8 mouse cellular contexts compared by ENCODE assay signal in the genomic region with DNA sequence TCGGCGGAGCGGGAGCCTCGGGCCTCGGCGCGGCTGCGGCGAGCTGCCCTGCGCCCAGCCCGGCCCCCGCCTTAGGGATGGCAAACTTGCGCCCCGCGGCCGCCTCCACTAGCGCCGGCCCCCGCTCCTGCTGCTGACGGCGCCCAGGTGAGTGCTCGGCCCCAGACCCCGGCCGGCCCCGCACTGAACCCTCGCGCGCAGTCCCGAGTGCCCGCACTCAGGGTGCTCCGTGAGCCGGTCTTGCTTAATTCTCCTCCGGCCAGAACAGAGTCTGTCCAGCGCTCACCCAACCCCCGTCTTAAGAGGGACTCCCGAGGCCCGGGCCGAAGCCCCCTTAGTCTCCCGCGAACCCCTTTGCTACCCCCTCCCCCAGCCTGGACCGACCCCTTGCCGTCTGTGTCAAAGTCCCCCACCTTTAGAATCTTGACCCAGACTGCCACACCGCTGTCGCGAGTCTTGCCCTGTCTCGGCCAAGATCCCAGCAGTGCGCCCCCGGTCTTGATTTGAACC. TPM values are rescaled to one million over a fixed set of nuclear protein-coding genes. Genes with fewer than 3 reads are reported as not detected.
DNase-seq lines count a peak whose midpoint lies in the region; ATAC-seq and TF ChIP-seq lines count a peak whose summit lies in the region.

No protein-coding gene starts in this region.

- no peaks in the 10 kb centered on the region for H3K36me3 ChIP-seq in kidney, embryonic 15.5 days
- no peaks in the 10 kb centered on the region for H3K36me3 ChIP-seq in forebrain, postnatal 0 days (ENCODE audit: insufficient read depth)
- no peaks in the 10 kb centered on the region for H3K36me3 ChIP-seq in liver, embryonic 16.5 days (ENCODE audit: control insufficient read depth, insufficient read depth)

- peaks cover 89% of the 10 kb centered on the region for H3K27me3 ChIP-seq in kidney, embryonic 15.5 days
- no peaks in the 10 kb centered on the region for H3K27me3 ChIP-seq in forebrain, postnatal 0 days (ENCODE audit: insufficient read depth, low read length)
- peaks cover 86% of the 10 kb centered on the region for H3K27me3 ChIP-seq in liver, embryonic 16.5 days (ENCODE audit: control insufficient read depth, insufficient read depth, low read depth, low read length)

- TF ChIP-seq CTCF in forebrain, postnatal 0 days (IDR thresholded peaks at IDR 0.05; ENCODE audit: low read depth) = no peak

- H3K9me3 ChIP-seq in kidney, embryonic 15.5 days (replicated peaks) = no peaks in the 10 kb centered on the region
- H3K9me3 ChIP-seq in forebrain, postnatal 0 days (ENCODE audit: low read length) = no peaks in the 10 kb centered on the region
- no peaks in the 10 kb centered on the region for H3K9me3 ChIP-seq in liver, embryonic 16.5 days (replicated peaks; ENCODE audit: control insufficient read depth, low read length)

- H3K27ac ChIP-seq in kidney, embryonic 15.5 days = no peak overlapping the region
- H3K27ac ChIP-seq in brown adipose tissue, adult 24 weeks (replicated peaks; ENCODE audit: low read depth, low read length) = no peak overlapping the region
- H3K27ac ChIP-seq in forebrain, postnatal 0 days (ENCODE audit: low read depth, low read length) = peak overlapping the region; percentile 88
- H3K27ac ChIP-seq in liver, embryonic 16.5 days (ENCODE audit: low read length) = no peak overlapping the region

- no peak for DNase-seq in kidney, adult 11 months
- DNase-seq in forebrain, postnatal 0 days = no peak
- no peak for DNase-seq in right cerebral cortex, adult 2 months (ENCODE audit: low spot score in 2 of 2)
- DNase-seq in layer of hippocampus, postnatal 25 days (ENCODE audit: extremely low spot score in 1 of 2, low spot score in 1 of 2) = no peak
- DNase-seq in urinary bladder, postnatal 36 days (ENCODE audit: low spot score in 2 of 2) = no peak

- under 1% methylated on average over 37 of the region's 48 CpGs for WGBS in kidney, embryonic 15.5 days
- WGBS in forebrain, postnatal 0 days = under 1% methylated on average over 46 of the region's 48 CpGs
- 1% methylated on average over 48 of the region's 48 CpGs for WGBS in liver, embryonic 16.5 days (ENCODE audit: insufficient replicate concordance)

- peaks cover 78% of the 10 kb centered on the region for H3K4me1 ChIP-seq in kidney, embryonic 15.5 days
- H3K4me1 ChIP-seq in brown adipose tissue, adult 24 weeks (ENCODE audit: control insufficient read depth, insufficient read depth, insufficient read length, low read length) = peaks cover 4% of the 10 kb centered on the region; the same call in 1 of the 2 replicates
- peaks cover 41% of the 10 kb centered on the region for H3K4me1 ChIP-seq in forebrain, postnatal 0 days (ENCODE audit: insufficient read depth)
- peaks cover 4% of the 10 kb centered on the region for H3K4me1 ChIP-seq in liver, embryonic 16.5 days (ENCODE audit: control insufficient read depth, low read depth, low read length)

- peak overlapping the region; percentile 65 for H3K4me3 ChIP-seq in kidney, embryonic 15.5 days (replicated peaks)
- peak overlapping the region; percentile 44 for H3K4me3 ChIP-seq in brown adipose tissue, adult 24 weeks (ENCODE audit: insufficient read depth, low read depth, low read length)
- H3K4me3 ChIP-seq in forebrain, postnatal 0 days (ENCODE audit: low read depth, low read length) = peak overlapping the region; percentile 84
- peak overlapping the region; percentile 51 for H3K4me3 ChIP-seq in liver, embryonic 16.5 days (ENCODE audit: low read depth, low read length)

- H3K4me2 ChIP-seq in kidney, embryonic 15.5 days = peak overlapping the region; percentile 99
- H3K4me2 ChIP-seq in forebrain, postnatal 0 days (ENCODE audit: low read depth) = peak overlapping the region; percentile 84
- H3K4me2 ChIP-seq in liver, embryonic 16.5 days (ENCODE audit: low read depth, low read length) = peak overlapping the region; percentile 59

- H3K9ac ChIP-seq in kidney, embryonic 15.5 days = peak overlapping the region; percentile 66
- peak overlapping the region; percentile 87 for H3K9ac ChIP-seq in forebrain, postnatal 0 days
- H3K9ac ChIP-seq in liver, embryonic 16.5 days (ENCODE audit: low read depth, low read length) = no peak overlapping the region

- 0 out of 2 replicates have a peak, but pooled peaks have one; percentile 16 for ATAC-seq in kidney, embryonic 15.5 days (replicated peaks; ENCODE audit: low FRiP score)
- ATAC-seq in forebrain, postnatal 0 days = no peak
- no peak for ATAC-seq in liver, embryonic 16.5 days (ENCODE audit: low read depth)

RNA-seq across cellular contexts. Expression of a gene that starts 0.5 kb away (rescaled TPM):
- polyA plus RNA-seq in kidney, embryonic 15.5 days (2015; fragmentation: Nextera tagmentation; extraction: Ambion mirVana) = 1.8 and 2.3 TPM in 2 replicates
- not detected in 2 replicates for polyA plus RNA-seq in brown adipose tissue, adult 24 weeks (2012; ENCODE audit: insufficient read depth, insufficient read length, missing spikeins)
- total RNA-seq in forebrain, postnatal 0 days (2014; rRNA removed) = 195 and 216 TPM in 2 replicates
- 15.8 and 18.3 TPM in 2 replicates for polyA plus RNA-seq in forebrain, postnatal 0 days (2015; fragmentation: Nextera tagmentation; extraction: Ambion mirVana)
- polyA plus RNA-seq in liver, embryonic 16.5 days (2015; fragmentation: Nextera tagmentation; extraction: Ambion mirVana) = not detected in 2 replicates
- total RNA-seq in layer of hippocampus, postnatal 25 days (2021) = 100 to 1,000 TPM; 516 to 583 TPM

RNA-seq across cellular contexts. Expression of a gene that starts 56.2 kb away (rescaled TPM):
- not detected in 2 replicates for polyA plus RNA-seq in kidney, embryonic 15.5 days (2015; fragmentation: Nextera tagmentation; extraction: Ambion mirVana)
- polyA plus RNA-seq in brown adipose tissue, adult 24 weeks (2012; ENCODE audit: insufficient read depth, insufficient read length, missing spikeins) = not detected in 2 replicates
- not detected in 2 replicates for total RNA-seq in forebrain, postnatal 0 days (2014; rRNA removed)
- 0.05 TPM in 1 of 2 replicates, not detected in the other for polyA plus RNA-seq in forebrain, postnatal 0 days (2015; fragmentation: Nextera tagmentation; extraction: Ambion mirVana)
- not detected in 2 replicates for polyA plus RNA-seq in liver, embryonic 16.5 days (2015; fragmentation: Nextera tagmentation; extraction: Ambion mirVana)
- under 1 TPM; 0.30 to 0.35 TPM for total RNA-seq in layer of hippocampus, postnatal 25 days (2021)
